Mouse (Mus musculus) cerebellum, adult 11 months (tissue): ENCODE measurements around the gene Apoc2.
"Not testable (repeated sequence)": the region's sequence is repeated elsewhere in the genome, so short reads cannot be mapped to it uniquely, and the experiment has no call there.

Experiments
- DNase-seq: peaks from one replicate; pipeline ENCODE4 v3.0.0; 2022

The Apoc2 gene

DNA sequence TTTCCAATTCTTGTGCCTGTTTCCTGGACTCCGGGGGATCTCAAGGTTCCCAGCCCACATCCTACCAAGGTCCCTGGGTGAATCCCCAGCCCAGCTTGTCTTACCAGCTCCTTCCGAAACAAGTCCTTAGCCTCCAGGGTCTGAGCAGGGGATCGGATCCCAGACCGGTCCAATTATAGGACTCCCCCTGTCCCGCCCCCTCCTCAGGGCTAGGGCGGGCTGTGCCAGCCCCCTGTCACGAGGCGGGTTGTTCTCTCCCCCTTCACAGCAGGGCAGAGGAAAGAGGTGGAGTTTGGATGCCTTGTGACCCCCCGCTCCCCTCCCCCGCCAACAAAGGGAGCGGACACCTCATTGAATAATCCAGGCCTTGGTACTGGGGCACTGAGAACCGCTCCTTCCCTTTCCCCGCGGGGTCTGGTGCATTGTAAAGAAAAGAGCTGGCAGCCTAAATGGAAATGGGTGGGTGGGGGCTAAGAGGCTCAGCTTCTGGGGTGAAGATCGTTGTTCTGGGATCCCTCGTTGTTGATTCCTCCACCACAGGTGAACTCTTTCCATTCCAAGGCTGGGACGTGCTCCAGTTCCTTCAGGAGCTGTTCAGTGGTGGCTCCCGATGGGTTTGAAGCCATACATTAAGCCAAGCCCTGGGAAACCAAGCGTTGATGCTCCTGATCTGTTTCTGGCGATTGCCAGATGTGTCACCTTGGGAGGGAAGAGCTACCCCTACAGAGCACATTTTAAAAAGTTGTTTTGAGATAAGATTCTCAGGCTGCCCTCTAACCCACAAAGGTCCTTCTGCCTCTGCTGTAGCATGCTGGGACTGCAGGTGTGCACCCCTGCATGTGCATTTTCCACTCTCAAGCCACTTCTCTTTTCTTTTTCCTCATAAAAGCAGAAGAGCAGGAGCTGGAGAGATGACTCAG lies 21.4 kb upstream of the Apoc2 start, which contains the start of gene Apoe:
Gene Apoe, minus strand, starts transcription at position 282 of the 920 bp plus-strand sequence.
- DNase-seq: no peak

DNA sequence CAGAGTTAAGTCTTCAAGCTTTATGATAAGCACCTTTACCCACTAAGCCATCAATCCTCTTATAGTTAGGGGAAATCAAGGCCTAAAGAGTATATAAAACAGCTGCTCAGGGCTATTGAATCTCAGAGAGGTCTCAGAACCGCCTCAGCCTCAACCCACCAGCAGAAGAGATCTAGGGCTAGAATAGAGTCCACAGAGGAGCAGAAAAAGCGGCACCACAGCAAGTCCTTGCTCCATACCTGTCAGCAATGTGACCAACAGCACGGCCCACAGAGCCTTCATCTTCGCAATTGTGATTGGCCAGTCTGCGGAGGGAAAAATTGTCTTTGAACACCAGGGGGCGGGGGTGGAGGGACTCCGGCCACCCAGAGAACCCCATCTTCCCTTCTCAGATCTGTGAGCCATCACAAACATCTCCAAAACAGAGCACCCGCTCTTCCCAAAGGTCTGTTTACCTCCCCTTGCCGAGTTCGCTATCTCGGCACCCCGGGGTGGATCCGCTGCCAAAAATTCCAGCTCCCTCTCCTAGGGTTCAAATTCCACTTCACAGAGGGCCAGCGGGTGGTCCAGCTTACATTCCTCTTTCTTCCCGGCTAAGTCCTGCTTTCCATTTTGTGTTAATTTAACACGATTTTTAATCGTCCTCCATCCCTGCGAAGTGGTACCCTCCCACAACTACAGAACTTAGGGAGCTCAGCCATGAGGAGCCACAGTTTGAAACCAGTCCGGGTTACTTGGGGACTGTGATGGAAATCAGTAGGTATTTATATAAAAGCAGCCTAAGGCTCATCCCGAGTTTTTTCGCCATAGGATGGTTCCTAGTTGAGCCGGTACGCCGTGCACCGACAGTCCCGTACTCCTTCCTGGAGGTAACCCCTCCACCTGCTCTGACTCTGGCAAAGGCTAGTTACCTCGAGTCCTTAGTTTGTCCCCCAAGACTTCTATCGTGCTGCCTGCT lies 20.5 kb upstream of the Apoc2 start:
- DNase-seq: no peak

DNA sequence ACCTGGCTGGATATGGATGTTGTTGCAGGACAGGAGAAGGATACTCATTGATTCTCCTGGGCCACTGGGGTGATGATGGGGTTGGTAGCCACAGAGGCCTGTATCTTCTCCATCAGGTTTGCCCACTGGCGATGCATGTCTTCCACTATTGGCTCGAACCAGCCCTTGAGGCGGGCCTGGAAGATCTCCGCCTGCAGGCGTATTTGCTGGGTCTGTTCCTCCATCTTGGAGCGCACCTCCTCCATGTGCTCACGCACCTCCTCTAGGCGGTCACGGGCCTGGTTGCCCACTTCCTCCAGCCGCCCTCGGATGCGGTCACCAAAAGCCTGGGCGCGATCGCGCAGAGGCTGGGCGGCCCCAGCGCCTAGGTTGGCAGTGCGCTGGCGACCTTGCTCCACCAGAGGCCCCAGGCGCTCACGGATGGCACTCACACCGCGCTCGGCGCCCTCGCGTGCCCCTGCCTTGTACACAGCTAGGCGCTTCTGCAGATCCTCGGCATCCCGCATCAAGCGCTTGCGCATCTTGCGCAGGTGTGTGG lies 18.7 kb upstream of the Apoc2 start:
- DNase-seq: no peak

DNA sequence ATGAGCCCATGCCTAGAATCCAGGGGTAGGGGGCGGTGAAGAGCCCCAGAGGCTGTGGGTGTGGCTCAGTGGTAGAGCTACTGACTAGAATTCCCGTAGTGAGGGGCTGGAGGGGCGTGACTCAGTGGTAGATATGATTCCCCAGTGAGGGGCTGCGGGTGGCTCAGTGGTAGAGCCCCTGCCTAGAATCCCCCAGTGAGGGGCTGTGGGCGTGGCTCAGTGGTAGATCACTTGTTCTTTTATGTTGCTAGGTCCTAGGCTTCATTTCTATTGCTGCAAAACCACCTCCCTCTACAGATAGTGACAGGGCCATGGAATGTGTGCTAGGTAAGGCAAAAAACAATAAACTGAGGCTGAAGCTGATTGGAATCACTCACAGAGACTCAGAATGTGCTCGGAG lies 18.1 kb upstream of the Apoc2 start:
- no peak for DNase-seq

DNA sequence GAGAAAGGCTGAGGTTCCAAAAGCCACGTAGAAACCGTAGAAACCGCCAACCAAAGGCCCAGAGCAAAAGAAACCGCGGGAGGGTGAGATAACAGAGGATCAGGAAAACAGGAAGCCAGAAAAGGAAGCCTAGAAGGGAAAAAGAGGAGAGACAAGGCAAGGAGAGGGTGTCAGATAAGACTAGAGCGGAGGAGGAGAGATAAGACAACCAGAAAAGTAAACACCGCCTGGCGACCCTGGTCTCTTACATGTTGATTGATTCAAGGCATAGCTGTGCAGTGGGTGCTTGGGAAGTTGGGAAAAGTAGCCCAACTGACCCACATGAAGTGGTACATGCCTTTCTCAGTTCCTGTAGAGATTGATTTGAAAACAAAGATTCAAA lies 17.5 kb upstream of the Apoc2 start:
- DNase-seq: no peak

DNA sequence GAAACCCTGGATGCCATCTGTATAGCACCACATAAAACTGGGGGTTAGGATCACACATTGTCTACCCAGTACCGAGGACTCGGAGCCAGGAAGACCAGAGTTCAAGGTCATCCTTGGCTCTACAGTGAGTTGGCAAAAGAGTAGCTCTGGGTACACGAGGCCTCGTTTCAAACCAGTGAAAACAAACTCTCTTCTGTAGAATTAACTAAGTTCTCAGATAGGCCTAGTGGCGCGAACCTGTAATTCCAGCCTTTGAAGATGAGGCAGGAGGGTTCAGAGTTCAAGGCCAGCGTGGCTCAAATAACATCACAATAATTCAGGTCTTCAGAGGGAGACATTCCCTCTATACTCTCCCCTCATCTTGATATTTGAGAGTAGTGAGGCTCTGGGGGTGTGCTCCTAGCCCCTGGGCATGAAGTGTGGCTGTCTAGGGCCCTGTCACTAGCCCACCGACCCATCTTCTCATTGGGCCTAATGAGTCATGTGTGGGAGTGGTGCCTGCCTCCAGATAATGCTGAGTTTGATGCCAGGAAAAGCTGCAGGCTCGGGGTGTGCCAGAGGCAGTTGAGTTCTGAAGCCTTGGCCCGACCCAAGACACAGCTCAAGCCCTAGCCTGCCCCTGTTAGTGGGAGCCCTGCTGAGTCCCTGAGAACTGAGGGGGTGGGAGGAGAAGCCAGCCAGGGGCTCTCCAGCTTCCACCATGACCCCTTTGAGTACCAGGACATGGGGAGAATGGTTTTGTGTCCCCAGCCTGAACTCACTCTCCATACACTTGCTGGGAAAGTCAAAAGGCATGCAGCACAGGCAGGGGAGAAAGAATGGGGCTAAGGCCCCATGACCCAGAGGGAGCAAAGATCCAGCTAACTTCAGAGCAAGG lies 16.8 kb upstream of the Apoc2 start:
- no peak for DNase-seq

DNA sequence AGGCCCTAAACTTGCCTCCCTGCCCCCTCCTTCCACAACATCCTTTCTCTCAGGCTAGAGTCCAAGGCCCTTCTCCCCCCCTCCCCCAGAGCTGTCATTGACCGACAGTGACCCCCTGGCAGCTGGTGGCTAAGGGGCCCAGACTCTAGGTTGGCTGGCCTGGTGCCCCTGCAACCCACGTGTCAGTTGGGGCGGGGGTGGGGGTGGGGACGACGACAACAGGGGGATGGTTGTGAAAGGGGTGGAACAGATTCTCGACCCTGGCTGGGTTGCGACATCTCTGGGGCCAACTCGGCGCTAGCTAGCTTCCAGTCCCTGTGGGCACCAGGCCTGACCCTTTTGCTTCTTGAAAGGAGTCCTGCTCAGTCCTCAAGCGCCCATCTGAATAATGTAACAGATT lies 15.7 kb upstream of the Apoc2 start:
- no peak for DNase-seq

DNA sequence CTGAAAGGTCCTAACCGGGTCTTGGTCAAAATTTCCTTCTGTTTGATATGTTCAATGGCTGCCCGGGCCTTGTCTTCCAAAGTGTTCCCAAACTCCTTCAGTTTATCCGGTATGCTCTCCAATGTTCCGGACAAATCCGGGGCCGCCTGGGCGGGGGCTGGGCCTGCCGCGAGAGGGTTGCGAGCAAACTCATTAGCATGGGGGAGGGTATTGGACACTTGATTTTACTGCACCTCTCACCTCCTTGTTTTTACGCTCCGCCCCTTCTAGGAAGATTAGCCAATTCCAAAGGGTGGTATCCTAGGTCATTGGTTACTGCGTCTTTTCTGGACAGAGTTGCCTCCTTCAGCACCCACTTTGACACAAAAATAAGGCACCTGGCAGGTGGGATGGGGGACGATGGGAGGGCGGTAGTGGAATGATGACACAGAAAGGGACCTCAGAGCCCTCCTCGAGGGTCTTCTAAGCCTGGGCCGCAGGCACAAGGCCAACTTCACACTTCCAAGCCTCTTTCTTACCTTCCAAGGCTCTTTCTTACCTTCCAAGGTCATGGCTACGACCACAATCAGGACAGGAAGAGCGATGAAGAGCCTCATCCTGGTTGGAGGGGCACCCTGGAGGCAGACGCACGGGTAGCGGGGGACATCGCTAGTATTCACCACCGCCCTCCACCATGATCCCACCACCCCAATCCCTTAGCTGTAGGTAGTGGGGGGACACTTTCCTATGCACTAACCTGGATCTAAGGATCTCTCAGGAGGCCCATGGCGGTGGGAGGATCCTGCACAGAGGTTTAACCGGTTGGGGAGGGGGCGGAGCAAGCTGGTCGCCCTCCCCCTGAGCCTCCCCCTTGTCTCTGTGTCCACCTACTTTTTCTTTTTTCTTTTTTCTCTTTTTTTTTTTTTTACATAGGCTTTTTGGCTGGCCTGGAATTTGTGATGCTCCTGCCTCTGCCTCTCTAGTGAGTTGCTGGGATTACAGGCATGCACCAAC lies 14.4 kb upstream of the Apoc2 start, which contains the start of gene Apoc1:
Gene Apoc1, minus strand, starts transcription at position 788 of the 993 bp plus-strand sequence.
- DNase-seq: no peak

DNA sequence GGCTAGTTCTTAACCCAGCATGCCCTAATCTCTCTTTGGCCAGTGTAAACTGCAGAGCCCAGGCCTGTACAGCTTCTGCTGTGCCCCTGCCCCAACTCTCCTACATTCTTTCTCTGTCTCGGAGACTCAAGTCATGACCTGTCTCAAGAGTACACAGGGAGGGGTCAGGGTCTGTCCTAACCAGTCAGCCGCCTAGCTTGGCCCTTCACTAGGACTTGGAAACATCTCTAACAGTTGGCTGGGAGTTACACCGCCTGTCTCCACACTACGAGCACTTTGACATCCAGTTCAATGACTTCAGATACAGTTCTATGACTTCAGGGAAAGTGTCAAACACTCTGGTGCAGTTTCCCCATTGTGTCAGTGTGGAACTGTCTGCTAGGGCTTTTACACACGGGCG lies 13.7 kb upstream of the Apoc2 start:
- DNase-seq: no peak

DNA sequence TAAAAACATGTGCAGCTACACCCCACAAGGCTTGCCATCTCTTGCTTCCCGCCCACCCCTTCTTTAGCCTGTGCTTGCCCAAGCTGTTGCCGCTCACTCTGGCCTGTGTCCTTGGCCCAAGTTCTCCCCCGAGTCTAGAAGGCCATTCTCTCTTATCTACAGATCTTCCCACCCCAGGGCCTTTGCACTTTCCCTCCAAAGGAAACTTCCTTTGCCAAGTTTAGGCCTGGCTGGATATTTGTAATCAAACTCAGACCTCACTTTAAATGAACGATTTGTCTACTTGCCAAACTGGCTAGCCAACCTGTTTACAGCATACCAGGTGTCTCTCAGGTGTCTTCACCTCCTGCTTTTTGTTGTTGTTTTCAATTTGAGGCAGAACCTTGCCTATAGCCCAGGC lies 13.1 kb upstream of the Apoc2 start:
- DNase-seq: no peak

DNA sequence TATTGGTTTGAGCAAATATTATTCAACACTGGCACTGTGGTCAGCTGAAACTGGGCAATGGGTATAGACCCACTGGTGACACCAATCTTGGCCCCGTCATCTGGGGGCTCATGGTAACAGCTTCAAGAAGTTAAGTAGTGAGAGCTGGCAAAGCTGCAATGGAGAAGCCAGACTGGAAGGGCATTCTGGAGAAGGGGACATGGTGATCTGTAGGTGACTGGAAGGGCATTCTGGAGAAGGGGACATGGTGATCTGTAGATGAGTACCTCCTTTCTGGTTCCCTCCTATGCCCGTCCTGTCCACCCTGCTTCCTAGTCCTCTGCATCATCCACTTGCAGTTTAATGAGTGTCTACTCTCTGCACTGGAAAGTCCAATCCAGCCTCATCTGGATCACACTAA lies 10.9 kb upstream of the Apoc2 start:
- no peak for DNase-seq

DNA sequence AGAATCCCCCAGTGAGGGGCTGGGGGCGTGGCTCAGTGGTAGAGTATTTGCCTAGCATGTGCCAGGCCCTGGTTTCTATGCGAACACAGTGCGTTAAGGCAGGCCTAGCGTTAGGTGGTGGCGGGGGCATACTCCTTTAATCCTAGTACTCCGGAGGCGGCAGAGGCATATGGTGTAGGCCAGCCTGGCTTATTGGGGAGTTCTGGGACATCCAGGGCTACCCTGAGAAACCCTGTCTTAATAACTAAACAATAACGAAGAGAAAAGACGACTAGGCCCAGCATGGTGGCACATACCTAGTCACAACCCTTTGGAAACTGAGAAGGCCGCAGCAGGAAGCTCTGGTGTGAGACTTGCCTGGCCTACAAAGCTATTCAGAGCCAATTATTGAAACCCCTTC lies 10.4 kb upstream of the Apoc2 start:
- no peak for DNase-seq

DNA sequence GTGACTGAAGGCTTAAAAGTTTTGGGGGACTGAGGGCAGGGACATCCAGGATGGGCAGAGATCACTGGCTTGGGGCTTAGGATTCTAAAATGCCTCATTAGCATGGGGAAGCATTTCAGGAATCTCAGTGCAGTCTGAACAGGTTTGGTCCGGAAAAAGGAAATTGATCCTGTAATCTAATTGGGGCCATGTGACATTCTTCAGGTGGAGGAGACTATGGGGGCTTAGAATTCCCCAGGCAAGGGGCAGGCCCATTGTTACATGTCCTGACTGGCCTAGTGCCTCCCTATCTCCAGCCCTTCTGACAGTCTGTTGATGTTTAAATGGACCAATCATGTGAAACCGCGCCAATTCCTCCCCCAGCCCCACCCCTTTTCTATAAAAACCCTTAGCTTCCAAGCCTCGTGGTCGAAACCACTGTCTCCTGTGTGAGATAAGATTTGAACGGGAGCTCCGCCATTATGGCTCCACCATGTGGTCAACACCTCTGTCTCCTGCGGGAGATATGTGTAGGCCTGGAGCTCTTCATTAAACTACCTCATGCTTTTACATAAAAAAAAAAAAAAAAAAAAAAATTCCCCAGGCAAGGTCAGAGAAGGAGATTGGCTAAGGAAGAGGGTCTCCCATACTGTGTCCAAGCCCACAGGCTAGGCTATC lies 9.3 kb upstream of the Apoc2 start:
- DNase-seq: not testable (repeated sequence)

DNA sequence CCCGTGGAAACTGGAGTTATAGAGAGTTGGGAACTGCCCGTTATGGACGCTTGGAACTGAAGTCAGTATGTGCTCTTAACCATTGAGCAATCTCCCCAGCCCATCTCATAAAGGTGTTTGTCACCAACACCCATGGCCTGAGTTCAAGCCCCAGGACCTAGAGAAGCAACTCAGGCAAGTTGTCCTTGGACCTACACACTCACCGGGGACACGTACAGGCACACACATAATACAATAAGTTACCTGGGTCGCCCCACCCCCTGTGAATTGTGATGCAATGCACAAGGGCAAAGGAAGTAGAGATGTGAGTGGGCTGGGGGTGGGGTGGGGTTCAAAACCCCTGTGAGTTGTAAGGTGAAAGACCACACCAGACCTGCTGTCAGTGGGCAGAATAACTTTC lies 8.8 kb upstream of the Apoc2 start:
- DNase-seq: no peak

DNA sequence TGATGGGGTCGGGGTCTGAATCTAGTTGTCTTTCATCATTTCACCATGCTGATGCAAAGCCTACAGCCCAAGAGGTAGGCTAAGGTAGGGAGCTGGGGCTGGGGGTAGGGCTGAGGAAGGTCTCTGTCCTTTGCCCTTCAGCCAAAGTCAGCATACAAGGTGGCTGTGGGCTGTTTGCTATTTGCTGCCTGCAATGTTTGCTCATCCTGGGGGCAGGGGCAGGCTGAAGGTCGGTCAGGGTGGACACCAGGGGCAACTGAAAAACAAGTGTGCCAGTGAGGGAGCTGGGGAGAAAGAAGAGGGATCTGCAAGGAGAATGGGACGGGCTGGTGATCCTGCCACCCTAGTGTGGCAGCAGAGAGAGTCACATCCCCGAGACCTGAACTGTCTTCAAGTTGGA lies 7.6 kb upstream of the Apoc2 start:
- DNase-seq: no peak

DNA sequence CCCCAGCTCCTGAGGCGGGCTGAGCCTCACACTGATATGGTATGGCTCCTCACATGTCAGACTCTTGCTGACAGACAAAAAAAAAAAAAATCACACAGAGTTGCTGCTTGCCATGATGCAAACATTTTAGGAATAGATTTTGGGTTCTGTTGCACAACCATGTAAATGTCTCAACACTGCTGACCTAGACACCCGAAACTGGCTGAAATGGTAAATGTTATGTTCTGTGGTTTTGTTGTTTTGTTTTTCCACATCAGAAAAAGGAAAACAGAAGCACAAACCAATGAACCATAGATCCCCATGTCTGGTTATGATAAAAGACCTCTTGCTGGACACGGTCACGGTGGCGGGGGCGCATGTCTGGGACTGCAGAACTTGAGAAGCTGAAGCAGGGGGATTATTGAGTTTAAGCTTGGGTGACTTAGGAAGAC lies 6.0 kb upstream of the Apoc2 start:
- DNase-seq: no peak

DNA sequence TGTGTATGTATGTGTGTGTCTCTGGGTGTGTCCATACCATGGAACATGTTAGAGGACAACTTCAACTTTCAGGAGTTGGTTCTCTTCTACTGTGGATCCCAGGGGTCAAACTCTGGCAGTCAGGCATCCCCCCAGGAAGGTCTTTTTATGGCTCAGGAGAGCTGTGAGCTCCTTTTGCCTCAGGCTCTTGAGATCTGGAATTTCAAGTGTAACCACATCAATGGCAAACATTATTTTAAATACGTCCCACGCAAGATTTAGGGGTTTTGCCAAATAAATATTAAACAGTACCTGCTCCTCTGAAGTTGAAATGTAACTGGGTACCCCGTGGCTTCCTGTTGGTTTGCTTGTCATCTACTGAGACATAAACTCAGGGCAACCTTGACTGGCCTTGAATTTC lies 5.2 kb upstream of the Apoc2 start:
- no peak for DNase-seq

DNA sequence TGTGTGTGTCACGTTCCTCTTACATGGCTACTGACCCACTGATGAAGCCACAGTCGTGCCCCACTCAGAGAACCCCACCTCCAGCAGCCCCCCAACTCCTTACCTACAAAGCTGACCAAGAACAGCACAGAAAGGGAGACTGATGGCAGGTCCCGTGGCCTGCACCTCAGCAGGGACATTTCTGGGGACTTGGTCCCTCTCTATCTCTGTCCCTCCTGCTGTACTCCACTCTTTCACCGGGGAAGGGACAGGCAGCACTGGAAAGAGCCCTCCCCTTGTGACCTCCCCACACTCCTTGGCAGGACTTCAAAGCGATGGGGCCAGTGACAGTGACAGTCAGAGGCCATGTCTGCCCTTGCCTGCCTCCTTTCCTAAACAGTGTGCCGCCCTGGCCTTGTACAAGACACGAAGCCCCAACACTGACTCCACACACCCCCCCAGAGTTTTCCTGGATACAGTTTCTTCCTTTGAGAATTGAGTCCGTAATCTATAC lies 3.5 kb upstream of the Apoc2 start, which contains the start of the genes Gm44805 and Apoc4:
Gene Gm44805, minus strand, starts transcription at position 222 of the 493 bp plus-strand sequence.
Gene Apoc4, minus strand, starts transcription at position 278 of the 493 bp plus-strand sequence.
- no peak for DNase-seq

DNA sequence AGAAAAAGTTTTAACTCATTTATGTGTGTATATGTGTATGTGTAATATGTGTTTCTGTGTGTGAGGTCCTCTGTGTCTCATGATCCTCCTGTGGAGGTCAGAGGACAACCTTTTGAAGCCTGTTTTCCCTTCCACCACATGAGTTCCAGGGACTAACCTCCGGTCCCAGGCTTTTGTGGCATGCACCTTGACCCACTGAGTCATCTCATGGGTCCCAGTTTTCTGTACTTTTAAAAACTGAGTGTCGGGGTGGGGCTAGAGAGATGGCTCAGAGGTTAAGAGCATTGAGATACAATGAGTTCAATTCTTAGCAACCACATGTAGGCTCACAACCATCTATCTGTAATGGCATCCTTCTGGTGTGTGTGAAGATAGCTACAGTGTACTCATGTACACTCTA lies 3.0 kb upstream of the Apoc2 start:
- no peak for DNase-seq

DNA sequence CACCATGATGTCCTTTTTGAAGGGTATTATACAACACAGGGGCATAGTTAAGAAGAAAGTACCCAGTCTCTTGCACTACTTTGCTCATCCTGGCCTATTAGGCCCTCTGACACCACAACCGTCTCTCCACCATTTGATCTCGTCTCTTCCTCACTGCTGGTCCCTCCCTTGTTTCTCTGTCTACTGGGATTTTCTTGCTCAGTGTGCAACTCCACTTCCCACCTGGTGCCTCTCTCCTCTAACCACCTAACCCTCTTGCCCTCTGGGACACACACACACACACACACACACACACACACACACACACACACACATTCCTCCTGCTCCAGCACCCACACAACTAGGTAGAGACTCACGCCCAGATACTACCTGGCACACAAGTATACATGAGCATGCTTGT lies 1.2 kb upstream of the Apoc2 start:
- no peak for DNase-seq
